Mouse (Mus musculus) B cell, adult 2 months (primary cell): ENCODE data around the gene Tmem101.

Experiments used
- DNase-seq, 2 experiments: peaks; one replicate each; pipeline ENCODE4 v3.0.0; 2022

Tmem101 gene

GRCm38 (mm10) chr11:102147213-102147989 lies 8.8 kb downstream of the Tmem101 start:
- DNase-seq = no peak

GRCm38 (mm10) chr11:102146531-102146930 lies 9.7 kb downstream of the Tmem101 start:
- DNase-seq = no peak

DNA sequence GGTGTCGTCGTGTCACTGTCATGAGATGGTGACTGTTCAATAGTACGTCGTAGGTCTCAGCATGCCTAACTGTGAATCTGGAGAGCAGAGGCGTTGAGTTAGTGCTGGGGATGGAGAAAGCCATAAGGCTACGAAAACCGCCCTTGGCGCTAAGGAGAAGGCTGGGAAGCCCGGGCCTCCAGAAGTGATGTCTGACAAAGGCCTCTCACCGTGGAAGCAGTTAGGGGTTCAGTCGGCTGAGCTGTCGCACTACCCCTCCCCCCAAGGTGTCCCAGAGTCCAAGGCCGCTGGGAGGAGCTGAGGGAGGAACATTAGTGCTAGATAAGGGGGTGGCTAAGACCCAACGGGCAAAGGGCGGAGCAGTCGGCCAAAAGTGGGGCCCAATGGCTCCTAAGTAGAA lies 10.2 kb downstream of the Tmem101 start:
- no peak for DNase-seq

- DNase-seq = no peak
These were observed 10.7 kb downstream of the Tmem101 start, which contains the start of gene Nags for GRCm38 (mm10) chr11:102145471-102146001. Nags (plus strand) TSS chr11:102145513.

DNA sequence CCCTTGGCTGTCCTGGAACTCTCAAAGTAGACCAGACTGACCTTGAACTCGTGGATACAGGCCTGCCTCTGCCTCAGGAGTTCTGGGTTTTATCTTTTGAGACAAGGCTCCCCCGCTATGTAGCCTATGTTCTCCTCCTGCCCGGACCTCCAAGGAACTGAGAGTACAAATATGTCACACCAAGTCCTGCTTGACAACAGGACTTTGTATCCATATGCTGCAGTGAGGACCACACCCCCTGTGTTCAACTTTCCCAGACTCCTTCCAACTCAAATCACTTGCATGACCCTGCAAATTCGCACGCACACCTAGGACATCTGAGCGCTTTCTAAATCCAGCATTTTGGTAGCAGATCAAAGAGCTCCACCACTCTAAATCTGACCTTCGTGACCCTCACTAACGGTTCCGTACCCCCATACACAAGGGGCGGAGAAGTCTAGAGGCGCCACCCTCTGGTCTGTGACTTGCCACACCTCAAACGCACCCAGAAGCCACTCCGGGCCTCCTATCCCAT lies 11.2 kb downstream of the Tmem101 start:
- DNase-seq = no peak

GRCm38 (mm10) chr11:102142355-102142754 lies 13.8 kb downstream of the Tmem101 start:
- no peak for DNase-seq

GRCm38 (mm10) chr11:102140508-102140907 lies 15.7 kb downstream of the Tmem101 start:
- DNase-seq = peak; percentile 79 to 84

GRCm38 (mm10) chr11:102138447-102138740 lies 17.8 kb downstream of the Tmem101 start:
- peak; percentile 75 for DNase-seq

DNA sequence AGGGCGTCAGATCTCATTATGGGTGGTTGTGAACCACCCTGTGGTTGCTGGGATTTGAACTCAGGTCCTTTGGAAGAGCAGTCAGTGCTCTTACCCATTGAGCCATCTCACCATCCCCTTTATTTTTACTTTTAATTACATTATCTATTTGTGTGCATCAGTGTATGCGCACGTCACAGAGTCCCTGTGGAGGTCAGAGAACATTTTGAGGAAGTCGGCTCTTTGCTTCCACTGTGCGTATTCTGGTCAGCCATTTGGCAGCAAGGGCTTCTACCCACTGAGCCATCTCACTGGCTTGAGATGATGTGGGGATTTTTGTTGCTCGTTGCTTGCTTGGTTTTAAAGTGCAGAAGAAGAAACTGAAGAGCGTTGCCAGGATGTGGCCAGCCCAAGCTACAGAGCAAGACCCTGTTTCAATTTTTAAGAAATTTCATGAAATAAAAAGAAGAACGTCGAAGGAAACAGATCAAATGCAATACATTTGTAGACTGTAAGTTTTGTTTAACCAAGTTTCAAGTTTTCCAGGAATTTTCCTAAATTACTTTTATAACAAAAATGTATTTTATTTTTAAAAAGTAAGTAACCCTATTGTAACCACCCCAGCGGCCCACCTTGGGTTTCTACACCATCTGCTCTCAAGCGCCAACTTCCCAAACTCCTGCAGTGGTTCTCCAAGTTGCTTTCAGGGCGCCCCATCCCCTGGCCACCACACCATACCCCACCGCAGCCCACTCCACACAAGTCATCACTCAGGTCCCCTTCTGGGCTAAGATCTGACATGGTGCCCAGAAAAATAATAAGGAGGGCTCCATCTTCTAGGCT lies 18.4 kb downstream of the Tmem101 start:
- peak; percentile 60 to 64 for DNase-seq

GRCm38 (mm10) chr11:102134516-102134915 lies 21.7 kb downstream of the Tmem101 start:
- DNase-seq = no peak

DNA sequence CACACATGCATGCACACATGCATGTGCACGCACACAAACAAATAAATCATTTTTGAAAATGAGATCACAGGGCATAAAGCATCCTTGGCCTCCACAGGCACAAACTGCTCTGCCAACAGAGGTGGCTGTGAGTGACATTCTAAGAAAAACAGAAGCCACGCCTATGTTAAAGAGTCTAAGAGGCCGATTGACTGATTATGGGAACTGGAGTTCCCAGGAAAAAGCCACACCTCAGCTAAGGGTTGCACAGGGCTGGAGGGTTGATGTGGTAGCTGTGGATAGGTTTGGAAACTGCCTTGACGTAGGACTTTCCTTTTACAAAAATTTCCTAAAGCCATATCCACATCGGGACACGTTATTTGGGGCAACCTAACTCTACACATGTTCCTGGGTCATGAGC lies 38.8 kb downstream of the Tmem101 start:
- DNase-seq = no peak

GRCm38 (mm10) chr11:102116241-102116640 lies 40.0 kb downstream of the Tmem101 start:
- DNase-seq = no peak

DNA sequence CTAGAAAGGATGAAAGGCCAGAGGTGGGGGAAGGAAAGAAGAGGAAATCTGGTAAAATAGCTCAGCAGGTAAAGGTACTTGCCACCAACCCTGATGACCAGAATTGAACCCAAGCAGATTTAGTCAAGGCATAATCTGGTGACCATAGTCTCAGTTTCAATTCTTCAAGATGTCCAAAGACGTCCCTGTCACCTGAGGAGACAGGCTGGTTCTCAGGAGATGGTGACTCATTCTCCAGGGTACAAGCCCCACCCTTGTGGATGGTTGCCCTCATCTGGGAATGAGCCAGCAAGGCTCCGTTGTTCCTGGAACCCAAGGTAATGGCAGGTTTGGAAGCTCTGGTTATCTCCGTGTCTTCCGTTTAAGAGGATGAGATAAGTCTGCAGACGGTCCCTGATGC lies 44.6 kb downstream of the Tmem101 start:
- no peak for DNase-seq

GRCm38 (mm10) chr11:102107732-102108131 lies 48.5 kb downstream of the Tmem101 start, which contains the start of gene Pyy:
Pyy (minus strand) TSS chr11:102107832.
- no peak for DNase-seq

- no peak for DNase-seq
These were observed 49.3 kb downstream of the Tmem101 start for GRCm38 (mm10) chr11:102106911-102107310.
